Mouse (Mus musculus): ENCODE measurements at regions not wholly inside any gene's neighbourhood (a gene's known extent, or its start where the extent isn't known, plus 50 kb on each side); places are given as distances from the start of the nearest gene placed in this dataset.

- TF ChIP-seq GATA1 (IDR thresholded peaks at IDR 0.05; ENCODE audit: borderline replicate concordance, low read length) (no peak), FLI1 (IDR thresholded peaks at IDR 0.05; ENCODE audit: low read length) (no peak)
These were observed 665.3 kb upstream of the Chrm3 start for GRCm38 (mm10) chr13:11025918-11026317.

Measured in megakaryocyte, embryonic 14.5 days (primary cell).